Mouse (Mus musculus): Measurements from ENCODE around the gene Lix1l.
"Not testable (repeated sequence)": the region's sequence is repeated elsewhere in the genome, so short reads cannot be mapped to it uniquely, and the experiment has no call there.

Lix1l gene

GRCm38 (mm10) chr3:96632058-96632457, 31.1 kb downstream of the Lix1l start:
- DNase-seq (ENCODE audit: low read depth), result no peak

GRCm38 (mm10) chr3:96634015-96634414, 33.1 kb downstream of the Lix1l start:
- DNase-seq (ENCODE audit: low read depth), result no peak

GRCm38 (mm10) chr3:96634928-96635879, 34.3 kb downstream of the Lix1l start, which contains the start of the genes Pex11b and Gm42957:
Gene Pex11b, plus strand, starts transcription at chr3:96635376.
Gene Gm42957, plus strand, starts transcription at chr3:96635474.
- peak; percentile 89 for DNase-seq (ENCODE audit: low read depth)

- no peak for DNase-seq (ENCODE audit: low read depth)
Measured at GRCm38 (mm10) chr3:96635906-96636305, 35.0 kb downstream of the Lix1l start.

- DNase-seq (ENCODE audit: low read depth), result no peak
Measured at GRCm38 (mm10) chr3:96636448-96636847, 35.5 kb downstream of the Lix1l start.

- peak; percentile 79 for DNase-seq (ENCODE audit: low read depth)
Measured at GRCm38 (mm10) chr3:96639219-96639618, 38.3 kb downstream of the Lix1l start.

- DNase-seq (ENCODE audit: low read depth), result peak; percentile 81
Measured at GRCm38 (mm10) chr3:96645018-96645649, 44.2 kb downstream of the Lix1l start, which contains the start of gene Itga10. Gene Itga10, plus strand, starts transcription at chr3:96645584.

- DNase-seq (ENCODE audit: low read depth), result no peak
Measured at GRCm38 (mm10) chr3:96647365-96647764, 46.4 kb downstream of the Lix1l start.

- no peak for DNase-seq (ENCODE audit: low read depth)
Measured at GRCm38 (mm10) chr3:96660901-96661300, 60.0 kb downstream of the Lix1l start.

GRCm38 (mm10) chr3:96662731-96663316, 61.9 kb downstream of the Lix1l start:
- DNase-seq (ENCODE audit: low read depth), result peak; percentile 58

GRCm38 (mm10) chr3:96663432-96664239, 62.7 kb downstream of the Lix1l start:
- DNase-seq (ENCODE audit: low read depth), result peak; percentile 95

GRCm38 (mm10) chr3:96665732-96666363, 64.9 kb downstream of the Lix1l start:
- not testable (repeated sequence) for DNase-seq (ENCODE audit: low read depth)

- DNase-seq (ENCODE audit: low read depth), result no peak
Measured at GRCm38 (mm10) chr3:96666916-96667315, 66.0 kb downstream of the Lix1l start.

- peak; percentile 66 for DNase-seq (ENCODE audit: low read depth)
Measured at GRCm38 (mm10) chr3:96667316-96667715, 66.4 kb downstream of the Lix1l start.

- DNase-seq (ENCODE audit: low read depth), result peak; percentile 38
Measured at GRCm38 (mm10) chr3:96668424-96669067, 67.6 kb downstream of the Lix1l start.

- peak; percentile 40 for DNase-seq (ENCODE audit: low read depth)
Measured at GRCm38 (mm10) chr3:96669727-96670468, 68.9 kb downstream of the Lix1l start, which contains the start of gene Ankrd35. Gene Ankrd35, plus strand, starts transcription at chr3:96670131.

- DNase-seq (ENCODE audit: low read depth), result no peak
Measured at GRCm38 (mm10) chr3:96671519-96671918, 70.6 kb downstream of the Lix1l start.

GRCm38 (mm10) chr3:96673514-96673913, 72.6 kb downstream of the Lix1l start:
- DNase-seq (ENCODE audit: low read depth), result no peak

- DNase-seq (ENCODE audit: low read depth), result peak; percentile 72
Measured at GRCm38 (mm10) chr3:96674442-96674841, 73.5 kb downstream of the Lix1l start.

GRCm38 (mm10) chr3:96675171-96675570, 74.2 kb downstream of the Lix1l start:
- DNase-seq (ENCODE audit: low read depth), result no peak
